Mouse (Mus musculus): ENCODE results near the gene Khdc1a.
"Not testable (repeated sequence)": the region's sequence is repeated elsewhere in the genome, so short reads cannot be mapped to it uniquely, and the experiment has no call there.

Gene Khdc1a

DNA sequence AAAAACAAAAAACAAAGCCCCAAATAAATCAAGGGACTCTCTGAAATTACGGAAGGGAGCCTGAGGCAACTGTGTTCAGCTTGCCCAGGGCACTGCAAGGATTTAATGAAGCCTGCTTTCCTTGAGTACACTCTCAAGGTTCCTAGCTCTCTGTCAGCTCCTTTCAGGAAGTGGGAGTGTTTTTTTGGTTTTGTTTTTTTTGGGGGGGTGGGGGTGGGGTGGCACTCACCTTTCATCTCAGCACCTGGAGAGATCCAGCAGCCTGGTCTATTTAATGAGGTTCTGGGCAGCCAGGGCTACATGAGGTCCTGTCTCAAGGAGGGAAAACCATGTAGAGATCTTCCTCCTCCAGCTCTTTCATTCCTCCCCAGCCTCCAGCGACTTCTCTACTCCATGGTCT is at the start of gene Khdc1a:
TSS of gene Khdc1a (plus strand) at position 301 of the 400 bp plus-strand sequence.
- no peak for DNase-seq

DNA sequence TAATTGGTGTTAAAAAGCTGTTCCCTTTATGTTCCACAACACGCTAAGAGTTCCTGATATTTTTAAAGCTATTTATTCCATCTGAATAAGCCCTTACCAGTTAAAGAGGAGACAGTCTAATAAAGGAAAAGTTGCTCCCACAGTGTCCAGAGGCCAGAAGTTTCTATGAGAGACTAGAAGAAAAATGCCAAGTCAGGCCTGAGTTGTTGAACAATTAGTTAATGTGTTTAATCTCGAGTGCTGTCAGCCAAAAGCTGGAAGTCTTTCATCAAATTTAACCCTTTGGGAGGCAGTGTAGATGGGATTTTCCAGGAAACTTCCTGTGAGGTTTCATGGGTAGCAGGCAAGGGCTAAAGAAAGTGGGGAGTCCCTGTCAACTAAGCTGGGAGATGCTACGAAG is 49.6 kb upstream of the Khdc1a start:
- DNase-seq, result no peak

DNA sequence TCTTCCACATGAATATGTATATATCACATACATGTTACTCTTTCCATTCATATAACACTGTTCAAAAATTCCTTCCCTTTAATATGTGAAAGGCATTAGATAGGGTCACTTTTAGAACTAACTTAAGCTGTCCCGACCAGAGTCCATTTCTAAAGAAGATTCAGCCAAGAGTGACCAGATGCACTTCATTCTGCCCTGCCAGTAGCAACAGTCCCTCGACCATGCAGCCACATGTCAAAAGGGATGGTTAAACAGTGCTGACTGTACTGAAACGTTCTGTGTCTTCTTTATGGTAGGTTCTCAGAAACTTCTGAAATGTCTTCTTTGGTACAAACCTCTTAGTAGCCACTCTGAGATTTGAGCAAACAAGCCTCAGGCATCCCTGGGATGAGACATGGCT is 47.8 kb upstream of the Khdc1a start:
- no peak for DNase-seq

DNA sequence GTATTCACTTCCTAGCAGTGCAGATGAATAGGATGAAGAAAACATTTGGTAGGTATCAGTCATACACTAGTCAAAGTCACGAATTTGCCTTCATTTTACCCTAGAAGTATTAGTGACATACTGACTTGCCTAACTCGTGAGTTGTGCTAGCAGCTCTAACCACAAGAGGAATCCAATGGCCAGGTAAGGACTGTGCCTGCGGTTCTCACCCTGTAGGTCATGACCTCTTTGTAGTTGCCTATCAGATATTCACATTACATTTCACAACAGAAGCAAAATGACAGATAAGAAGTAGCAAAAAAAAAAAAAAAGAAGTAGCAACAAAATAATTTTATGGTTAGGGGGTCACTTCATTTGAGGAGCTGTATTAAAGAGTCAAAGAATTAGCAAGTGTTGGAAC is 45.3 kb upstream of the Khdc1a start:
- no peak for DNase-seq

DNA sequence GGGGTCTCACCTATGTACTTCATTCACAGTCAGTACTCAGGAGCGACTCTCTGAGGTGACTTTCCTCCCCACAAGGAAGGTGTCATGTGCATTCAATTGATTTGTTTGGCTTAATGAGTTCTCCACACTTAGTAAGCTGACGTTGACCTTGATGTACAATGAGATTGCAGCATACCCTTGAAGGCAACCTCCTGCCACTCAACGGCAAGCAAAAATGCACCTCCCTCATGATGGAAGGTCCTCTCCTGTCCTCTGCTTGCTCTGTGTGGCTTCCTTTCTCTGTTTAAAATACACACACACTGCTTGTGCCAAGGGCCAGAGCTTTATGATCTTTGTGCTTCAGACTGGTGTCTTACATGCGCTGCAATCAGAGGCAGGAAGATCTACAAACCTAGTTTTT is 44.8 kb upstream of the Khdc1a start:
- no peak for DNase-seq

DNA sequence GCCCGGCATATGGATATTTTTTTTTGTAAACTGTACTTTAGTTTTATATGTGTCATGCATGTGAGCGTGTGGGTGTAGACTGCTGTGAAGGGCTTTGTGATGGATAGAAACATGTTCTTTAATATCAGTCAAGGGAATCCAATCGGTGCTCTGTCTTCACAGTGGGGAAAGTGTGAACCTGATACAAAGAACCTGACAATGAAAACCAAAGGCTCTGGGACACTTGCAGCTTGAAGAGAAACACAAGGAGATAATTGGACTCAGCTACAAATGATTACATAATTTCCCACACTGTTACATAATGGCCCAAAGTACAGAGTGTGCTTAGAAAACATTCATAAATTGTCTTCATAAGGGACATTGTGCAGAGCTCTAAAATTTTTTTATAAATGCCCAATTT is 44.0 kb upstream of the Khdc1a start:
- no peak for DNase-seq

DNA sequence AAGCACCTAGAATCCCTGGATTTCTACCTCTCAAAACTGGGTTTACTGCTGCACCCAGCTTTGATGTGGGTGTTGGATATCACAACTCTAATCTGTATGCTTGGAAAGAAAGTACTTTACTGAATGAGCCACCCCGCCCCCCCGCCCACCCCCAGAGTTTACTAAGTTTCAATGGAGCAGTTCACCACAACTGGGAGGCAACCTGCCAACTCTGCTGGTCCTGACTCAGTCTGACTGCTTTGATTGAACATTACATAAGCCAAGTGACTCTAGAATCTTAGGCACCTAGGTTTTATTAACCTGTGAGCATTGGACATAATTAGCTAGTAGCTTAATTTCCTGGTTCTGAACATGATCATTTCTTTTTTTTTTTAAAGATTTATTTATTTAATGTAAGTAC is 35.1 kb upstream of the Khdc1a start:
- no peak for DNase-seq

DNA sequence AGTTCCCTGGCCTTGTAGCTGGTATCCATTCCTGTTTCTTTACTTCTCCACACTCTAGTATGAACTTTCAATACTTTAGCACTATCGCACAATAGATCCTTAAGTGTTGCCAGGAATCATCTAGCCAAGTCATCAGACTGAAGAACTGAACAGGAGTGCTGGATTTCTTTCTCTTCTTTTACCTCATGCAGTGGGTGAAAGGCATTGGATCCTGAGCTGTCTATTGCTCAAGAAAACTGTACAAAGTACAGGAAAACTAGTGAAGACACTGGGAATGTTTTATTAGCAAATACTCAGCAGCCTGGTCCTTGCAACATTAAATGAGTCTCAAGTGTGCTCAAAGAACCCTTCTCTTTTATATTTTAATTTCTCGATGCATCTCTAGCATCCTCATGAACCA is 33.7 kb upstream of the Khdc1a start:
- DNase-seq, result no peak

DNA sequence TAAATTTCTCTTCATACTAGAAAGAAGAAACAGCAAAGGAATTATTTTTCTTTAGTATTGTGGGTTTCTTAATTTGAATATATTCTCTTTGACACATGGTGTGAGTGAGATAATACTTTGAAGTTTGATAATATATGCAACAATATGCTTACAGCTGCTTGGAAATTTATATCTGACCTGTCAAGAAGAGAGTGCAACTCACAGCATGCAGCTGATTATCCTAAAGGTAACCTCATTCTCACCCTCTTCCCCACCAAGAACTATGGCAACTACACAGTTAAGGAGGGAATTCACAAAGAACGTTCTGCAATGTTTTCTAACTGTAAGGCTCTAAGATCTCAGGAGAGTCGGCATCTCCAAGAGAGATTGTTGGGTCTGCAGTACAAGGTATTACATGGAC is 33.1 kb upstream of the Khdc1a start:
- DNase-seq, result no peak

DNA sequence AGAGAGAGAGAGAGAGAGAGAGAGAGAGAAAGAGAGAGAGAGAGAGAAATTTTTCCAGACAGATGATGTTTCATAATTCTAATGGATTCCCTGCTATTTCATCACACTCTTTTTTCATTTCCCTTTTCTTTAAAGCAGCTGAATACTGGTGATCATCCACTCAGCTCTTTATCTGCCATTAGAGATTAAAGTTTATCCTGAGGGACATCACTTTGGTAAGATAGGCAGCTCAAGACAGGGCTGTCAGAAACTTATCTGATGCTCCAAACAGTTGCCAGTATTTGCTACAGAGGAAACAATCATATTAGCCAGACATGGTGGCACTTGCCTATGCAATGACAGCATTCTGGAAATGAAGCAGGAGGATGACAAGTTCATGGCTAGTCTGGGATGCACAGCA is 31.2 kb upstream of the Khdc1a start:
- no peak for DNase-seq

DNA sequence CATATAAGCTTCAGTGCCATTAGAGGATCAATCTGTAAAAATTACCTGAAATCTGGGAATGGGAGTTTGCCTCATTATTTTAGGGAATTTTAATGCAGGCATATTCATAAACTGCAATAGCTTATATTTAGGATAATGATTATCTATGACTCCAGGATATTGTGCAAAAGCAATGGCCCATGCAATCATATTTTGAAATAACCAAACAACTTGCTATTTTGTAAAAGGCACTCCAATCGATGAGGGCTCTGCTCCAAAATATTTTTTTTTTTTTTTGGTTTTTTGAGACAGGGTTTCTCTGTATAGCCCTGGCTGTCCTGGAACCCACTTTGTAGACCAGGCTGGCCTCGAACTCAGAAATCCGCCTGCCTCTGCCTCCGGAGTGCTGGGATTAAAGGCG is 29.2 kb upstream of the Khdc1a start:
- DNase-seq, result not testable (repeated sequence)

DNA sequence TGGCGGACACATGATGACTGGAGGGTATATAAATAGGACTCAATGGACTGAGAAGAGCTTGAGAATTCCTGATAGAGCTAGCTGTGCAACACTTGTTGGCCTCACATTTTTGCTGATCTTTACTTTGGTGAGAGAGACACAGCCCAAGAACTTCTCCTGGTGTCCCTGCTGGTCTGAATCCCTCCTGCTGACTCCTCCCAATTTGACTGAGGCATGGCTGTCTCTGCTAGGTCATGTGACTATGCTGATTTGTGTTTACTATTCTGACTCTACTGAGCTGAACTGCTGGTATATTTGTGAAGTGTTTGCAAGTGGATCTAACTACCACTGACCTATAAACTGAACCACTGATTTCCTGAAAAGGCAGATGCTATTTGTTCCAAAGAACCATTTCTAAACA is 27.8 kb upstream of the Khdc1a start:
- DNase-seq, result no peak

DNA sequence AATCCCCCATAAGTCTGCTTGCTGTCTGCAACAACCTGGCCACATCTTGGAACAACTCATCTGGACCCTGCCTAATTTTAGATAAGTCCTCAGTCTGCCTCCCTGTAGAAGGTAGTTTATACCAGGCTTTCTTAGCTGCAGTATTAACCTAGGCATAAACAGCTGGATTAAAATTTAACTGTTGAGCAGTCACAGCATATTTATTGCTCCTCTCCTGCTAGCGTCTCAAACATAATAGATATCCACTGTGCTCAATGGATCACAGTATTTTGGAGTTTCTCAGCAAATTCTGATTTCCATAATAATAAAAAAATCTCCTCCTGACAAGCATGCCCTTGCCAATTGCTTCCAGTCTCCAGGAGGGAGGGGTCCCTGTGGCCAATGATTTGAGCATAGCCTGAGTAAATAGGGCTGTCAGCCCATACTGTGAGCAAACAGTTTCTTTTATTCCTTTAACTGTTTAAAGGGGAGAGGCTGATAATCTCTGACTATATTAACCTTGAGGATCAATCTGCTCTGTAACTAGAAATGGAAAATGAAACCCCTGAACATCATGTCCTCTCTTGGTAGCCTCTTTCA is 25.4 kb upstream of the Khdc1a start:
- DNase-seq, result no peak

DNA sequence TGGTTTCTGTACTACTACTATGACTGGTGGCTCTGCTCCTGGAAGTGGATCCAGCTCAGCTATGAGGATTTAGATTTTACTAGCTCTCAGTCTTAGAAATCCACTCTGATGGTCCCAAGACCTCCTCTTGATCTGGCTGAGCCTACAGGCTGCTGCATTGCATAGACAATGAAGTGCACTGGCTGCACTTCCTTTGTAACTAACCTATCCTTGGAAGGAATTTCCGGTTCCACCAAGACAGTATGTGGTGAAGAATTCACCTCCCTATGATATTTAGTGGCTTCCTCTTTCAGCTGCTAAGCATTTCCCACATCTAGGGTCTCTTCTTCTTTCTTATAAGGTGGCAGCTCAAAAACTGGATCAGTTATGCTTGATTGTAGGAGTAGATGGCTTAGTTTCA is 24.8 kb upstream of the Khdc1a start:
- DNase-seq, result no peak

DNA sequence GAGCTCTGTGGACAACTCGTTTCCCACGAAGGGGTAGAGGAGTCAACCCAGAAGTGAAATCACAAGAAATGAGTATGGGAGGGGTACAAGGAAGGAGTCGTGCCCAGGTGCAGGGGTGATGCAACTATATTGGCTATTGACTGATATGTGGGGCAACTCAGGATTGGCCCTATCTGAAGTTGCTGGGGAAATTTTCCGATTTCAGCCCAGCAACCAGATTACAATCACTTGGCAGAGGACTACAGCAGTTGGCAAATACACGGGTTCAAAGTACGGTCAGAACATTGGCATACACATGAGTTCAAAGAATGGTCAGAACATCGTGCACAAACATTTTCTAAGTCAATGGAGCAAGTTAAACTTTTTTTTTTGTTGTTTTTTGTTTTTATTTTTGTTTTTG is 22.7 kb upstream of the Khdc1a start:
- DNase-seq, result no peak

DNA sequence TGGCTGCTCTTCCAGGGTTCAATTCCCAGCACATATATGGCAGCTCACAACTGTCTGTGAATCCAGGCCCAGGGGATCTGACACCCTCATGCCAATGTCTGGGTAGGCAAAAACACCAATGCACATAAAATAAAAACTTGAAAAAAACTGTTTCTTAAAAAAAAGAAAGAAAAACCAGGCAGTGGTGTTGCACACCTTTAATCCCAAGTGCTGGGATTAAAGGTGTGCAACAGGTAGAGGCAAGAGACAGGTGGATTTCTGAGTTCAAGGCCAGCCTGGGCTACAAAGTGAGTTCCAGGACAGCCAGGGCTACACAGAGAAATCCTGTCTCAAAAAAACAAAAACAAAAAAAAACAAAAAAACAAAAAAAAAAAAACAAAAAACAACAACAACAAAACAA is 18.3 kb upstream of the Khdc1a start:
- not testable (repeated sequence) for DNase-seq

DNA sequence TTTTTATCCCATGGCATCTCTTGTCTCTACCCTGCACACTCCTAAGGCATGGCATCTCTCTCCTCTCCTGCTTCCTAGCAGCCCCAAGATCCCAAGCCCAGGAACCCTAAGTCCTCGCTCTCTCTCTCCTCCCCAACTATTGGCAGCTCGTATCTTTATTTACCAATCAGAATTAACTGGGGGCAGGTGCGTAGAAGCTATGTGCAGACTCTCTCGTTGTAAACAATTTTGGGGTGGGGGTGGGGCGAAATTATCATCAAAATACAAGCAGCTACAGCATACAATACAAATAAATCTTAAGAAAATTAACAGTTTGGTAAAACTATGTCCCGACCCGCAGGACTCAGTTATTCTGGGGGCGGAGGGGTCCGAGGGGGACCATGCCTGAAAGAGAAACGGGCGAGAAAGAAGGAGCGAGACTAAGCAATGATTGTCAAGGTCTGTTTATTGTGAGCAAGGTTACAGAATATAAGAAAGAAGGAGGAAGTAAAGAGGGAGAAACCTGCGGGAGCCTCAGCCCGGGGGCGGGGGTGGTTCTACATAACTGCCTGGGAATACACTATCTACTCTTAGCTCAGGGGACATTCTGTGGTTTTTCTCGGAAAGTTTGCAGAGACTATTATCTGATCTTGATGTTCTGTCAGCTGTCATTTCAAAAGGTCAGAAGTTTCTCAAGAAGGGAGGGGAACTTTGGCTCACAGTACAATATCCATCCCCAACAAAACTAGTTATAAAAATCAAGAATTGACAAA is 16.0 kb upstream of the Khdc1a start:
- DNase-seq, result peak; percentile 10

DNA sequence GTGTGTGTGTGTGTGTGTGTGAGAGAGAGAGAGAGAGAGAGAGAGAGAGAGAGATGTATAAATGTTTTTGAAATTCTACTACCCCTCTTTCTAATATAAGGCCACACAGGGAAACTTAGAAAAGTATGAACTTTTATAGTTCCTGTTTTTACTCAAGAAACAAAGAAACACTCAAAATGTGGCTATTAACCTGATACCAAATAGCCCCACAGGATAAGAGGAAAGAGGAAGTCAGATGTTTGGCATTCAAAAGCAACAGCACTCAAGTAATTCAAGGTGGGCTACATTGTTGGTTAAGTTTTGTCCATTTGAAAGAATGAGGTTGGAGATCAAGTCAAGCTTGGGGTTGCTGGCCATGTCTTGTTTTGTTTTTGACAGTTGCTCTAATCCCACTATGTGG is 13.6 kb upstream of the Khdc1a start:
- DNase-seq, result no peak

DNA sequence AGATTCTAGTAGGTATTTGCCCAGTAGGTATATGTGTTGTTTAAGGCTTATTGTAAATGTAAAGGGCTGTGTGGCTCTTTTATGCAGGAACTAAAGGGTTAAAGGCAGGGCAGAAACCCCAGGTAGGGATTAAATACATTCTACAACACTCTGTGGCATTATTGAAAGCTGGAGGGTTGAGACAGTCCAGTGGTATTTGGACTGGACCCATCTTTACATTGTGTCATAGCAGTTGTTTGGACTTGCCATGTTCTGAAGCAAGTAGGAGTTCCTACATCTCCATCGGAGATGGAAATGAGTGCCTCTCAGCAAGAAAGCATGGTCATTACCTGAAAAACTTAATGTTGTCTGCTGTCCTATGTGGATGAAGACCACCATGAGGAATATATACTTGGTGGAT is 8.7 kb upstream of the Khdc1a start:
- DNase-seq, result no peak

DNA sequence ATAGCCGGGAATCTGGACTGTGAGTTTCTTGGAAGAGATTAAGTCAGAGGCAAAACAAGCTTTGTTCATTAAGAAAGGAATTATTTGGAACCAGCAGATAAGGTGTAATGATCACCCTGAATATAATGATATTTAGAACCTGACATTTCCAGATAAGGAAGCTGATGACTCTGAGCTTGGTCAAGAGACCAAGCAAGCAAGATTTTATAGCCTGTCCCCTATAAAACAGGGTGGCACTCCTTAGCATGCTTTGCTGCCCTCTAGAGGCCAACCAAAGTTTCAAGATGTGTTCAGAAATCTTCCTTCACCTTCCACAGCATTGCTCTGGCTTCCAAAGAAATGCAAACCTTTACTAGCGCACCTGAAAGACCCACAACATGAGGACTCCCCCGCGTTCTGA is 5.2 kb upstream of the Khdc1a start:
- DNase-seq, result peak; percentile 66

DNA sequence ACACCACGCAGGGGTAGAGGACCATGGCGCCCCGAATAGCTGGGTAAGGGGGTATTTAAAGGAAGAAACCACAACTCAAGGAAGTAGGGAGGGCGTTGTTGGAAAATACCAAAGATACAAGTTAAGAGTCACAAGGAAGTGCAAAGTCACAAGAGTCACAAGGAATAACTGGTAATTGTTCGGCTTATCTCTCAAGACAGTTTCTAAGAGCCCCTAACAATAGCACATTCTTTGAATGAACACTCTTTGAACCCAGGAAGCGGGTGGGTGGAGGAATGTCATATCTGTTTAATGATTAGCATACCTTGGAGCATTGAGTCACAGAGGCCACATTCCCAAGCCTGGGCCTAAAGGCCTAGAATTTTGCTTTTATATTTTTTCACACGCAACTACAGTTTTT is 4.7 kb upstream of the Khdc1a start:
- DNase-seq, result not testable (repeated sequence)

DNA sequence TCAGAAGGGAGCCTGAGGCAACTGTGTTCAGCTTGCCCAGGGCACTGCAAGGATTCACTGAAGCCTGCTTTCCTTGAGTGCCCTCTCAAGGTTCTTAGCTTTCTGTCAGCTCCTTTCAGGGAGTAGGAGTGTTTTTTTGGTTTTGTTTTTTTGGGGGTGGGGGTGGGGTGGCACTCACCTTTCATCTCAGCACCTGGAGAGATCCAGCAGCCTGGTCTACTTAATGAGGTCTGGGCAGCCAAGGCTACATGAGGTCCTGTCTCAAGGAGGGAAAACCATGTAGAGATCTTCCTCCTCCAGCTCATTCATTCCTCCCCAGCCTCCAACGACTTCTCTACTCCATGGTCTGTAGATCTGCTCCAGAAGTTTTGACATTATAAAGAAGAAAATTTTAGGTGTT is 18.6 kb downstream of the Khdc1a start, which contains the start of gene Khdc1c:
TSS of gene Khdc1c (plus strand) at position 301 of the 400 bp plus-strand sequence.
- DNase-seq, result not testable (repeated sequence)

DNA sequence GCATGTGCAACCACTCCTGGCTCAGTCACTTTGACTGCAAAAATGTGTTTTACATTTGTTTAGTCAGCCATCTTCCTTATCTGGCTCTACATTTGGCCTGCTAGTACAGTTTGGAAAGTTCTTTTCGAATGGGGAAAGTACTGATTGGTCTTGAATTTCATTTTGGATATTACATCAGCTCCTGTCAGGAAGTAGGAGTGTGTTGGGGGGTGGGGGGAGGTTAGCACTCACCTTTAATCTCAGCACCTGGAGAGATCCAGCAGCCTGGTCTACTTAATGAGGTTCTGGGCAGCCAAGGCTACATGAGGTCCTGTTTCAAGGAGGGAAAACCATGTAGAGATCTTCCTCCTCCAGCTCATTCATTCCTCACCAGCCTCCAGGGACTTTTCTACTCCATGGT is 33.8 kb downstream of the Khdc1a start, which contains the start of gene Khdc1b:
TSS of gene Khdc1b (plus strand) at position 301 of the 400 bp plus-strand sequence.
- DNase-seq, result no peak

DNA sequence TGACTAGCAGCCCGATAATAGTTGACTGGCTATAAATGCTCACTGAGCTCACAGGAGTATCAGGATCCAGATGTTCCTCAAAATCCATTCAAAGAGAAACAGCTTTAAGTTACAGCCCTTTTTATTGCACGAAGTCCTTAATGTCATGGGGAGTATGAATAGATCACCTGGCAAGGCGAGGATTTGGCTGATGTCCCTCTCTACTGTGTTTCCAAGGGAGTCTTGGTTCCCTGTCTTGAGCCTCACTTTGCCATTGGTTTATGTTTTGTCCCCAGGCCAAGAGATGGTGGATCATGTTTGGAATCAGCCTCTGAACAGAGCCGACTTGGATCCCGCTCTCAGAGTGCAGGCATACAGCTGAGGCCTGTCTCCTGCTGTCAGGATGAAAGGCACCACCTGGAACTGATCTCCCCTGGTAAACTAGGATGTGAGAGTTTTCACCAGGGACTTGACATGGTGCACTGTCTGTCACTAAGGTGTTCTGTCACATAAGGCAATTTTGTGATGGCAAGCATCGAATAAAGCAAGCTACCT is 41.8 kb downstream of the Khdc1a start:
- no peak for DNase-seq
